Mouse (Mus musculus): Measurements from ENCODE around the gene Cpm. TPM values are rescaled to one million over a fixed set of nuclear protein-coding genes. Genes with fewer than 3 reads are reported as not detected.
A peak's percentile ranks its signal among the peaks of the same experiment; 100 is the strongest.

Cpm gene
- polyA plus RNA-seq, 1 experiment from 2014 or later = 31.2 TPM

DNA sequence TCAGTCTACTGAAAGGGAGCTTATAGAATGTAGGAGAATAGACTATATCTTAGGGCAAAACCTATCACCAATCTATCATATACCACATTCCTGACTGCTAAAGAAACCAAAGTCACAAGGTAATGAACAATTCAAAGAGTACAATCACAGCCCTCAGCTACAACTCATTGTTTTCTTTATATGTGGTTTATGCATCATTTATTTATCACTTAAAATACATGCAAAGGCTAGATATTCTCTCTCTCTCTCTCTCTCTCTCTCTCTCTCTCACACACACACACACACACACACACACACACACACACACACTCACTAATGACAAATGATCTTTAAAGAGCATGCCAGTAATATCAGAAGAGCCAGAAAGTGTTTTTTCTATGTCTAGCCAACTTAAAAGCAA lies 76.5 kb downstream of the Cpm start:
- ATAC-seq (ENCODE audit: low FRiP score, low TSS enrichment) = no peak
- Histone ChIP-seq H3K9me3 (ENCODE audit: low read length) (no peaks in the 10 kb centered on the region), H3K9ac (replicated peaks; ENCODE audit: low read length) (no peak overlapping the region), H3K27me3 (ENCODE audit: insufficient read depth, low read length) (no peaks in the 10 kb centered on the region), H3K4me1 (ENCODE audit: insufficient read depth, low read length) (peaks cover 9% of the 10 kb centered on the region), H3K27ac (ENCODE audit: low read length) (no peak overlapping the region), H3K36me3 (ENCODE audit: insufficient read depth, low read length) (peaks cover 48% of the 10 kb centered on the region), H3K4me2 (replicated peaks; ENCODE audit: low read depth, low read length) (no peak overlapping the region), H3K4me3 (ENCODE audit: low read length) (no peak overlapping the region)

DNA sequence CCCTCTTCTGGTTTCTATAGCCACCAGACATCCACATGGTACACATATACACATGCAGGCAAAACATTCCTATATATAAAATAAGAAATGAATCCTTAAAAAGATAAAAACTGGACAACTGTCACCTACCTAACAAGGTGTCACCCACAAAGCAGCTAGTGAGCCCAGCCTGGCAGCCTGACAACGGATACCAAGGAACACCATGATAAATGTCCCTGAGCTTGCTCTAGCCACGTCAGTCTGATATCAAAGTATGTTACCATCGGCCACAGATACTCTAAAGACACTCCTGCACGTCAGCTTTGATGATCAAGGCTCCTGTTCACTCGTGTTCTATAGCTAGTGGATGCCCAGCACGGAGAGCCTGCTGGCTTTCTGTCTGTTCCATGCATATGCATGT lies 77.1 kb downstream of the Cpm start:
- WGBS = 91% methylated on average over 6 of the region's 6 CpGs

DNA sequence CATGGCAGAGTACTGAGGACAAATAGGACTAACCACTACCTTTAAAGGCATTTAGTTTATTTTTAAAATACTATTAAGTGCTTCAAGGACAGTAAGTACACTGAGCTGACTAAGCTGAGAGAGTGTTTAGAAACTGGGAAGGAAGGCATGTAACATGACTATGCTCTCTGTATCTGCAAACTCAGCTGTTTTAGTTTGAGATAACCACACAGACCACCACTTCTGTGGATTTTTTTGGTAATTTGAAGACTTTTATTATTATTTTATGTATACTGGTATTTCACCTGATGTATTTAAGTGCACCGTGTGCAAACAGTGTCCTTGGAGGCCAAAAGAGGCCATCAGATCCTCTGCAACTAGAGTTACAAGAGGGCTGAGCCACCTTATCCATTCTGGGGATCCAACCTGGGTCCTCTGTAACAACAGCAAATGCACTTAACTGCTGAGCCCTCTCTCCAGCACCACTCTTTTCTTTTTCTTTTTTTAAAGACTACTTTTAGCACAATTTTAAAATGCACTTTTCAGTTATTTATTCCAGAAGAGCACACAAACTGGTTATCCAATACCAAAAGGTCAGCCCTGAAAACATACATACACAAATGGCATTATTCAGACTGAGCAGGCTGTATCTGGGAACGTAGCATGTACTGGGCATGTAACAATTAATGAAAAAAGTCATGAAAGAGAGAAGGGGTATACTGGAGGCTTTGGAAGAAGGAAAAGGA lies 78.0 kb downstream of the Cpm start:
- H3K4me1 ChIP-seq (ENCODE audit: insufficient read depth, low read length) = peaks cover 16% of the 10 kb centered on the region
- WGBS = 90% methylated on average over 2 of the region's 2 CpGs
- H3K9ac ChIP-seq (replicated peaks; ENCODE audit: low read length) = no peak overlapping the region
- ATAC-seq (ENCODE audit: low FRiP score, low TSS enrichment) = no peak
- H3K4me2 ChIP-seq (replicated peaks; ENCODE audit: low read depth, low read length) = no peak overlapping the region
- no peaks in the 10 kb centered on the region for H3K9me3 ChIP-seq (ENCODE audit: low read length)
- H3K27ac ChIP-seq (ENCODE audit: low read length) = no peak overlapping the region
- no peaks in the 10 kb centered on the region for H3K27me3 ChIP-seq (ENCODE audit: insufficient read depth, low read length)
- H3K36me3 ChIP-seq (ENCODE audit: insufficient read depth, low read length) = peaks cover 38% of the 10 kb centered on the region
- no peak overlapping the region for H3K4me3 ChIP-seq (ENCODE audit: low read length)

More for the DNA sequence above, 77.1 kb downstream of the Cpm start:
- Histone ChIP-seq H3K36me3 (ENCODE audit: insufficient read depth, low read length) (peaks cover 45% of the 10 kb centered on the region), H3K4me2 (replicated peaks; ENCODE audit: low read depth, low read length) (no peak overlapping the region), H3K4me3 (ENCODE audit: low read length) (no peak overlapping the region), H3K27ac (ENCODE audit: low read length) (no peak overlapping the region), H3K9me3 (ENCODE audit: low read length) (no peaks in the 10 kb centered on the region), H3K27me3 (ENCODE audit: insufficient read depth, low read length) (no peaks in the 10 kb centered on the region), H3K4me1 (ENCODE audit: insufficient read depth, low read length) (peaks cover 13% of the 10 kb centered on the region), H3K9ac (replicated peaks; ENCODE audit: low read length) (no peak overlapping the region)
- ATAC-seq (ENCODE audit: low FRiP score, low TSS enrichment) = no peak

DNA sequence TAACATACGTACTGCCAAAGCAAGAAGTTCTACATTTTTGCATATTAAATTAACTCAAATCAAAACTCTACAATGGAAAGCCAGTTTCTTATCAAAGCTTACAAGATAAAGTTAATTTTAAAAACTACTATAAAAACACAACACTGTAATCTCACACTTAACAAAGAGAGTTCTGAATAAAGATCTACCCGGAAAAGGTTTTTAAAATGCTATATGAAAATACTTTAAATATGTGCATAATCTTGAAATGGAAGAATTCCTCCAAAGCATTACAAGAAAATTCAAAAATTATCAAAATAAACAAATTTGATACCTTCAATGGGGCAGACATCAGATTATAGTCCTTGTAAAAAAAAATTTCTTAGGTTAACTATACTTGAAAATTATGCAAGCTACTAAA lies 79.1 kb downstream of the Cpm start:
- Histone ChIP-seq H3K27me3 (ENCODE audit: insufficient read depth, low read length) (no peaks in the 10 kb centered on the region), H3K4me3 (ENCODE audit: low read length) (no peak overlapping the region), H3K9ac (replicated peaks; ENCODE audit: low read length) (no peak overlapping the region), H3K4me1 (ENCODE audit: insufficient read depth, low read length) (peaks cover 16% of the 10 kb centered on the region), H3K9me3 (ENCODE audit: low read length) (no peaks in the 10 kb centered on the region), H3K27ac (ENCODE audit: low read length) (no peak overlapping the region), H3K36me3 (ENCODE audit: insufficient read depth, low read length) (peaks cover 32% of the 10 kb centered on the region), H3K4me2 (replicated peaks; ENCODE audit: low read depth, low read length) (peak overlapping the region; percentile 57; the same call in 1 of the 2 replicates)
- no peak for ATAC-seq (ENCODE audit: low FRiP score, low TSS enrichment)
- 93% methylated on average over 2 of the region's 2 CpGs for WGBS

DNA sequence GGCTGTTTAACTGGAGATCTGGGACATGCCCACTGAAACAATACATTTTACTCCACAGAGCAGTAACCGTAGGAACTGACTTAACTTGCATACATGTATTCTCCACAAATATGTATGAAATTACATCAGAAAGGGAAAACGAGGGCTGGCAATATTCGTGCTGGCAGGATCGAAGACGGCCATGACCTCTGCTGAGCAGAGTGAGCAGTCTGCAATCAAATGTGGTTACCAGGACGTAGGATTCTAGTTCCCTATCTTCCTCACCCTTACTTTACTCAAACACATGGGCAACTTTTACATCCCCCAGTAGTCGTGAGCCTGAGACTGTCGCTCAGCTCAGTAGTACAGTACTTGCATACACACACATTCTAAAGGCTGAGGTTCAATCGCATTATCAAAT lies 79.6 kb downstream of the Cpm start:
- peaks cover 16% of the 10 kb centered on the region for H3K4me1 ChIP-seq (ENCODE audit: insufficient read depth, low read length)
- H3K4me3 ChIP-seq (ENCODE audit: low read length) = peak overlapping the region; percentile 70; the same call in 1 of the 2 replicates
- H3K36me3 ChIP-seq (ENCODE audit: insufficient read depth, low read length) = peaks cover 28% of the 10 kb centered on the region
- no peak for ATAC-seq (ENCODE audit: low FRiP score, low TSS enrichment)
- H3K9ac ChIP-seq (replicated peaks; ENCODE audit: low read length) = no peak overlapping the region; the same call in 1 of the 2 replicates
- WGBS = 82% methylated on average over 9 of the region's 9 CpGs
- H3K9me3 ChIP-seq (ENCODE audit: low read length) = no peaks in the 10 kb centered on the region
- no peaks in the 10 kb centered on the region for H3K27me3 ChIP-seq (ENCODE audit: insufficient read depth, low read length)
- no peak overlapping the region for H3K27ac ChIP-seq (ENCODE audit: low read length)
- H3K4me2 ChIP-seq (replicated peaks; ENCODE audit: low read depth, low read length) = peak overlapping the region; percentile 57

DNA sequence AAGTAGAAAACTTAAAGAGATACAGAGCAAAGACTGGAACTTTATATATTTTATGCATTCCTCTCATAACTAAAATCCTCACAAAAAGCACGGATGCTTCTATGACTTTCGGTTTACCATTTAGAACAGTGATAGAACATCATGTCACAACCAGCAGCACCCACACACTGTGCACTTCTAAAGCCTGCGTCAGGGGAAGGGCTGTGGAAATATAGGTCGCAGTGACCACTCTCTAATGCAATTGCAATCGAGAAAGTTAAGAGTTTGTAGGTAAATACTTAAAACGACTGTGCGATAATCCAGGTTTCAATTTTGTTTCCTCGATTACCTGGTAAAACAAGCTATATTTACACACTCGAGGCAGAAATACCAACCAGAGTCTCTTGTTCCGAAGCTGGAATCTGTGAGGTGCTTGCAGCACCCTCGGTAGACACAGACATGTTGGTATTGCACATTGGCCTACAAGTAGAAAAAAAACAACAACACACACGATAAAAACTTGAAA lies 80.1 kb downstream of the Cpm start:
- H3K4me3 ChIP-seq (ENCODE audit: low read length) = peak overlapping the region; percentile 70
- peak overlapping the region; percentile 93 for H3K27ac ChIP-seq (ENCODE audit: low read length)
- H3K36me3 ChIP-seq (ENCODE audit: insufficient read depth, low read length) = peaks cover 24% of the 10 kb centered on the region
- 41% methylated on average over 12 of the region's 12 CpGs for WGBS
- H3K4me1 ChIP-seq (ENCODE audit: insufficient read depth, low read length) = peaks cover 16% of the 10 kb centered on the region
- H3K9ac ChIP-seq (replicated peaks; ENCODE audit: low read length) = peak overlapping the region; percentile 96
- no peaks in the 10 kb centered on the region for H3K27me3 ChIP-seq (ENCODE audit: insufficient read depth, low read length)
- peak overlapping the region; percentile 57 for H3K4me2 ChIP-seq (replicated peaks; ENCODE audit: low read depth, low read length)
- no peak for ATAC-seq (ENCODE audit: low FRiP score, low TSS enrichment)
- no peaks in the 10 kb centered on the region for H3K9me3 ChIP-seq (ENCODE audit: low read length)

DNA sequence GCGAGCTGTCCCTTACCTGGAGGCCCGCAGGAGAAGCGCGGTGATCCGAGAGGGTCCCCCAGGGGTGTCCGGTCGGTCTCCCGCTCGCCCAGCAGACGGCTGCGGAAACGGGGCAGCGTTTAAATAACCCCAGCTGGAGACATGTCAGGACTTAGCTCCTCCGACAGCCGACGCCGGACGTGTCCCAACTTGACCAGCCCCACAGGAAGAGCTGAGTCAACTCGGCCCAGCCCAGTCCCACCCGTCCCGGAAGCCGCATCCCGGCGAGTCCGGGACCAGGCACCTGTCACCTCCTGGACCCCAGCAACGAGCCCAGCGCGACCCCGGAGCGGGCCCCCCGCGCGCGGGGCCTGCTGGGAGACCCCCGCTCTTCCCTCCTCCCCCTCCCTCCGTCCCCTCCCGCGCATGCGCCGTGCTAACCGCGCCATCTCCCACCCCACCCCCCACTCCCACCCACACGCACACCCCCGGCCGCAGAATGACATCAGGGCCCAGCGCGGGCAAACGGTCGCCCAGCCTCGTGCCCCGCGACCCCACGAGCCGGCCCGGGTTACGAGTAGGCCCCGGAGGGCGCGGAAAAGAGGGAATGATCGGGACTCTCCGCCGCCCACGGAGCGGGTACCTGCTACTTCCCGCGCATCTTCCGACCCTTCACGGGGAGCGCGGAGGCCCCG lies 80.8 kb downstream of the Cpm start:
- H3K27ac ChIP-seq (ENCODE audit: low read length) = peak overlapping the region; percentile 93
- H3K27me3 ChIP-seq (ENCODE audit: insufficient read depth, low read length) = no peaks in the 10 kb centered on the region
- H3K9me3 ChIP-seq (ENCODE audit: low read length) = no peaks in the 10 kb centered on the region
- H3K4me3 ChIP-seq (ENCODE audit: low read length) = peak overlapping the region; percentile 70
- WGBS = under 1% methylated on average over 61 of the region's 71 CpGs
- H3K4me1 ChIP-seq (ENCODE audit: insufficient read depth, low read length) = peaks cover 16% of the 10 kb centered on the region
- peaks cover 18% of the 10 kb centered on the region for H3K36me3 ChIP-seq (ENCODE audit: insufficient read depth, low read length)
- ATAC-seq (ENCODE audit: low FRiP score, low TSS enrichment) = peak; percentile 88
- peak overlapping the region; percentile 57 for H3K4me2 ChIP-seq (replicated peaks; ENCODE audit: low read depth, low read length)
- peak overlapping the region; percentile 96 for H3K9ac ChIP-seq (replicated peaks; ENCODE audit: low read length)

DNA sequence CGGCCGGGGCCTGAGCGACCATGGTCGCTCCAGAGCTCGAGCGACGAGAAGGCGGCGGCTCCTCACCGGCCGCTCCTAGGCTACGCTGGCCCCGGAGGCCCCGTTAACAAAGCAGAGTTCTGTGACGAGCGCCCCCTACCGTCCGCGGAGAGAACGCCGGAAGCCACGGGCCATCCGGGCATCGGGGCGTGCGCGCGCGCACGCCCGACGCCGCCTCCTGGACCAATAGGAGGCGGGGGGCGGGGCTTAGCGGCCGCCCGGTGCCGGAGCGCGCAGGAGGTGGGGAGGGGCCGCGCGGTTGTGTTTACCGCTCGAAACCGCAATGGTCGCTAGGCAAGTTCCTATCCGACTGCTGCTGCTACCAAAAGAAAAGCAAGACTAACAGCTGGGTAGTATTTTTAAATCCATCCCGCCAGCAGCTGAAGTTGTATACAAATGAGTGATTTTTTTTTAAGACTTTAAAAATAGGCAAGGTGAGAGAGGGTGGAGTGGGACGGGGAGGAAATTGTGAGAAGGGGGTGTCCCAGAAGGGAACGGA lies 81.4 kb downstream of the Cpm start, which contains the start of gene Mdm2:
Gene Mdm2 (minus strand): TSS at position 155 of the 538 bp plus-strand sequence.
- Histone ChIP-seq H3K4me2 (replicated peaks; ENCODE audit: low read depth, low read length) (peak within 1 kb of the TSS; percentile 68), H3K27ac (ENCODE audit: low read length) (peak within 1 kb of the TSS; percentile 93), H3K27me3 (ENCODE audit: insufficient read depth, low read length) (no peaks in the 10 kb centered on the region), H3K9ac (replicated peaks; ENCODE audit: low read length) (peak within 1 kb of the TSS; percentile 96), H3K4me1 (ENCODE audit: insufficient read depth, low read length) (peaks cover 16% of the 10 kb centered on the region), H3K4me3 (ENCODE audit: low read length) (peak within 1 kb of the TSS; percentile 70), H3K9me3 (ENCODE audit: low read length) (no peaks in the 10 kb centered on the region), H3K36me3 (ENCODE audit: insufficient read depth, low read length) (peaks cover 12% of the 10 kb centered on the region)
- ATAC-seq (ENCODE audit: low FRiP score, low TSS enrichment) = peak; percentile 94
- WGBS = under 1% methylated on average over 49 of the region's 52 CpGs

DNA sequence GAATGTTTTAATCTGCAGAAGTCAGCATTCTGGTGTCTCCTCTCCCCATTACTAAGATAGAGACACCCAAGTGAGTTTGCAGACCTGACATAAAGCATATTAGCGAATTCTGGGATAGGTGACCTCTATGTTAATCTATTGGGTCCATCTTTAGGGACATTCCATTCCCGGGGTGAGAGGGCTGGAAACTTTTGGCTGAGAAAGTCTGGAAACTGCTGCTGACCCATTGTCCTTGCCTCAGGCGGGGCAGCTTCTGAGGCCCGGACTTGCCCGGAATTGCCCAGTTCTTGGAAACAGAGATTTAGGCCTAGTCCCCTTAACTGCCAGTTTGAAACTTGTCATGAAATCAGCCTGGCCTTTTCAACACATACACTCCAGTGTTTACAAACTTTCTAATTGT lies 82.1 kb downstream of the Cpm start:
- Histone ChIP-seq H3K27me3 (ENCODE audit: insufficient read depth, low read length) (no peaks in the 10 kb centered on the region), H3K36me3 (ENCODE audit: insufficient read depth, low read length) (peaks cover 8% of the 10 kb centered on the region), H3K9ac (replicated peaks; ENCODE audit: low read length) (peak overlapping the region; percentile 59), H3K4me3 (ENCODE audit: low read length) (peak overlapping the region; percentile 70), H3K27ac (ENCODE audit: low read length) (no peak overlapping the region; the same call in 1 of the 2 replicates), H3K4me2 (replicated peaks; ENCODE audit: low read depth, low read length) (peak overlapping the region; percentile 68), H3K4me1 (ENCODE audit: insufficient read depth, low read length) (peaks cover 16% of the 10 kb centered on the region), H3K9me3 (ENCODE audit: low read length) (no peaks in the 10 kb centered on the region)
- ATAC-seq (ENCODE audit: low FRiP score, low TSS enrichment) = no peak
- WGBS = 72% methylated on average over 5 of the region's 5 CpGs

Data from kidney, embryonic 16.5 days (tissue).